Mouse (Mus musculus) limb, embryonic 12.5 days (tissue): ENCODE results near the gene I0C0044D17Rik. TPM values are rescaled to one million over a fixed set of nuclear protein-coding genes. Genes with fewer than 3 reads are reported as not detected.

Experiments used
- ATAC-seq: fragments of 200-750 bp; cut with Nextera tagmentation; 2 replicates; pipeline ENCODE4 v1.8.0; 2017; ENCODE audit warnings: low read depth, moderate TSS enrichment; ENCODE audit not compliant: insufficient number of reproducible peaks, insufficient read depth, low FRiP score, low TSS enrichment
- H3K27ac ChIP-seq: fragments of 300-500 bp; sonication (generic); 2 replicates; pipeline ENCODE4 v1.5.1; 2016; ENCODE audit warnings: mild to moderate bottlenecking, moderate library complexity
- H3K27me3 ChIP-seq: fragments of 300-500 bp; sonication (generic); 2 replicates; pipeline ENCODE4 v1.6.1; 2016; ENCODE audit warnings: mild to moderate bottlenecking, moderate library complexity
- H3K36me3 ChIP-seq: fragments of 300-500 bp; sonication (generic); 2 replicates; pipeline ENCODE4 v1.6.1; 2016; ENCODE audit warnings: mild to moderate bottlenecking, moderate library complexity
- H3K4me1 ChIP-seq: fragments of 300-500 bp; sonication (generic); replicated peaks from 2 replicates; pipeline ENCODE4 v1.6.1; 2016
- H3K4me2 ChIP-seq: fragments of 300-500 bp; sonication (generic); 2 replicates; pipeline ENCODE4 v1.6.1; 2016; ENCODE audit warnings: mild to moderate bottlenecking, moderate library complexity
- H3K4me3 ChIP-seq: fragments of 300-500 bp; sonication (generic); replicated peaks from 2 replicates; pipeline ENCODE4 v1.5.1; 2016; ENCODE audit warnings: mild to moderate bottlenecking
- H3K9ac ChIP-seq: fragments of 300-500 bp; sonication (generic); replicated peaks from 2 replicates; pipeline ENCODE4 v1.6.1; 2016; ENCODE audit warnings: mild to moderate bottlenecking, moderate library complexity
- H3K9me3 ChIP-seq: fragments of 300-500 bp; sonication (generic); 2 replicates; pipeline ENCODE4 v1.6.1; 2016; ENCODE audit warnings: mild to moderate bottlenecking, moderate library complexity
- WGBS: fragments of 180-500 bp; shearing (Covaris S2); methylation state at CpG from one replicate; pipeline ENCODE4 v1.1.7; 2016; 5-methylcytosine and 5-hydroxymethylcytosine counted together
- polyA plus RNA-seq: library from polyadenylated mRNA; unstranded; fragments of >200 nt; fragmentation: Nextera tagmentation; extraction: Ambion mirVana; gene quantifications from 2 replicates; pipeline ENCODE4 v1.2.1, GENCODE M21; 2016

I0C0044D17Rik gene
- polyA plus RNA-seq, 1 experiment from 2014 or later = not detected

DNA sequence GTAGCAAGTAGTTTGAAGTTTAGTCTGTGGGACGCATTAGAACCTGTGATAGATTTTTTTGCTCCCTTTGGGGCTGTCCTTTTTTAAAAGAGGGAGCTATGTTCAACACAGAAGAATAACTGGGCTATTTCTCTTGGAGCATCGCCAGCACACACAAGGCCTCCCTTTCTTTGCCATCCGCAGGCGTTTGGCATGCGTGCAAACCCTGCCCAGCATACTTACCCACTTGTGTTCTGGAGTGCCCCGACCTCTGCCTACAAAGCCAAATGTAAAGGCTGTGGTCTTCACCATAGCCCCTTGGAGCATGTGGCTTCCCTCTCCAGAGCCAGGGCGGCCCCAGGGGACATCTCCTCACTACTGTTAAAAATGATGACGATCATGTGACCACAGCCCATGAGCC, 22.8 kb downstream of the I0C0044D17Rik start:
- Histone ChIP-seq H3K9ac (no peak overlapping the region), H3K4me2 (no peak overlapping the region), H3K4me3 (no peak overlapping the region), H3K9me3 (no peaks in the 10 kb centered on the region), H3K27me3 (no peaks in the 10 kb centered on the region), H3K36me3 (no peaks in the 10 kb centered on the region), H3K4me1 (peaks cover 61% of the 10 kb centered on the region), H3K27ac (peak overlapping the region; percentile 8)
- no peak for ATAC-seq
- 88% methylated on average over 8 of the region's 8 CpGs for WGBS

DNA sequence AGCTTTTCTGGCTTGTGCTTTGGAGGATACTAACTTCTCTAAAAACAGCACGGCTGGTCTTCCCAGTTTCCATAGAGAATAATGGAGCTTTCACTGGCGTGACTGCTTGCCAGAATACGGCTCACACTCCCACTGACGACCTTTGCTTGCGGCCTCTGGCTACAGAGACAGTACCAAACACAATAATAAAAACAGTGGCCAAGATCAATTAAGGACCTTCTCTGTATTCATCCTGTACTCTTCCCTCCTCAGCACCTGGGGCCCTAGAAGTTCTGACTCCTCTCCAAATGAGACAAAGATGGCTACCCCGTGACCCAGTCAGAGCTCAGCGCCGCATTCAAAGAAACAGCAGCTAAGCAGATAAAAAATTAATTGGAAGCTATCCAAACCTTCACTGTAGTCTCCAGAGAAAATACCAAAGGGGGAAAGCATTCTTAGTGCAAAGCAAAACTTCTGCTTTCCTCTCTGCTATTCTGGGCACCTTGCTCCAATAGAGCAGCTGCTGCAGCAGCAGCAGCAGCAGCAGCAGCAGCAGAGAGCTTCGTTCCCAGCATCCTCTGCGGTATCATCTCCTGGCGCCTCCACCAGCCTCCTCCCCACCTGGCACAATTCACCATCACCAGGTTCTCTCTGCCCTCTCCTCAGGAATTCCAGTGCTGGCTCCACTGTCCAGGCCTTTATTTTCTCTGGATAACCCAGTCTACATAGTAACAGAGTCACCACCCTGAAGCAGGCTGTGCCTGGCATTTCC, 26.9 kb downstream of the I0C0044D17Rik start:
- Histone ChIP-seq H3K36me3 (no peaks in the 10 kb centered on the region), H3K27ac (no peak overlapping the region), H3K4me2 (no peak overlapping the region), H3K9ac (no peak overlapping the region), H3K27me3 (no peaks in the 10 kb centered on the region), H3K4me3 (no peak overlapping the region), H3K9me3 (no peaks in the 10 kb centered on the region), H3K4me1 (peaks cover 44% of the 10 kb centered on the region)
- WGBS = 75% methylated on average over 11 of the region's 11 CpGs
- ATAC-seq = no peak

DNA sequence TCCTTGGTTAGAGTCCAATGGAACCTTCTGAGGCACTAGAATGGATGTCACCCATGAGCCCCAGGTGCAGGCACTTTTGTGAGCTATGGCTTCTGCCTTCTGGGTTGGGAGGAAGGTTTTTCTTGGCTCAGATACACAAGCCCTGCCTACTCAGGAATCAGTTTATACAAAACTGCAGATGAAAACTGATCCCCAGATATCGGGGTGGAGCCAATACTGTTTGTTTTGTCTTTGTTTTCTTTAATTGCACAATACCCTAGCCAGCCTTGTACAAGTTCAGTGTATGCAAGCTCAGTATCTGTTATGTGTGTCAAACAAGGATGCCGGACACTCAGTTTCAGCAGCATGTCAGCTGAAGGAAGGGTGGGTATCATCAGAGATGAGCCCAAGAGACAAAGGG, 28.4 kb downstream of the I0C0044D17Rik start:
- WGBS = 86% methylated on average over 2 of the region's 2 CpGs

DNA sequence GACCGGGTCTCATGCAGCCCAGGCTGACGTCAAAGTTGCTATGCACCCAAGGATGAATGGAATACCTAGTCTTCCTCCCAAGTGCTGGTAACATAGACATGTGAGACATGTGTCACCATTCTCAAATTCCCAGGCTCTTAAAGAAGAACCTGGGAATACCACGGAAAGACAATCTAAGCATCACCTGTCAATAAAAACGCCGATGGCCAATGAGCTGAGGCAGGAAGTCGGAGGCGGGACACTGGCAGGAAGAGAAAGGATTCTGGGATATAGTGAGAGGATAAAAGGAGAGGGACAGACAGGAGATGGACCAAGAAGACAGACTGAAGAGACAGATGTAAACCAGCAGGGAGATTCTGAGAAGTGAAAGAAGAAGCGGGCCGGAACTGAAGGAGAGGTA, 30.2 kb downstream of the I0C0044D17Rik start:
- no peak overlapping the region for H3K4me2 ChIP-seq
- no peak for ATAC-seq
- H3K4me3 ChIP-seq = no peak overlapping the region
- no peaks in the 10 kb centered on the region for H3K36me3 ChIP-seq
- H3K9me3 ChIP-seq = no peaks in the 10 kb centered on the region
- H3K27ac ChIP-seq = no peak overlapping the region
- H3K9ac ChIP-seq = no peak overlapping the region
- no peaks in the 10 kb centered on the region for H3K27me3 ChIP-seq
- H3K4me1 ChIP-seq = peaks cover 54% of the 10 kb centered on the region
- WGBS = 93% methylated on average over 9 of the region's 9 CpGs

More for the DNA sequence above, 28.4 kb downstream of the I0C0044D17Rik start:
- no peak overlapping the region for H3K4me2 ChIP-seq
- no peak overlapping the region for H3K27ac ChIP-seq
- no peak overlapping the region for H3K4me3 ChIP-seq
- no peak overlapping the region for H3K9ac ChIP-seq
- peaks cover 38% of the 10 kb centered on the region for H3K4me1 ChIP-seq
- H3K9me3 ChIP-seq = no peaks in the 10 kb centered on the region
- no peak for ATAC-seq
- no peaks in the 10 kb centered on the region for H3K36me3 ChIP-seq
- no peaks in the 10 kb centered on the region for H3K27me3 ChIP-seq

DNA sequence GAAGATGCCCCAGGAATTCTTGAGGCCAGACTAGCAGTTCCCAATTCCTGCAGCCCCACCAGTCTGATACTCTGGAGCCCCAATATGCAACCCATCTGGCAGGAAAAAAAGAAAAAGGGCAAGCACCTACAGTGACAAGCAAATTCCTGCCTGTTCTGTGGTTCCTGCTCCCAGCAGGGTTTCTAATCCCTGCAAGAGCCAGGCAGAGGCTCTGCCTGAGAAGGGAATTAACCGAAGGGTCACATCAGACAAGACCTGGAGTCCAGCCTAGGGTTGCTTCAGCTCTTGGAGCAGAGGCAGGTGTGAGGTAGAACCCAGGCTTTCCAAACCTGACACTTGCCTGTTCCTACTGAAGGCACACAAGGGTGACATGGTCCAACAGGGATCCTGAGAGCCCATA, 32.9 kb downstream of the I0C0044D17Rik start:
- peaks cover 55% of the 10 kb centered on the region for H3K4me1 ChIP-seq
- H3K36me3 ChIP-seq = no peaks in the 10 kb centered on the region
- no peak for ATAC-seq
- H3K9ac ChIP-seq = no peak overlapping the region
- H3K27me3 ChIP-seq = no peaks in the 10 kb centered on the region
- no peaks in the 10 kb centered on the region for H3K9me3 ChIP-seq
- H3K27ac ChIP-seq = peak overlapping the region; percentile 83
- H3K4me3 ChIP-seq = no peak overlapping the region
- H3K4me2 ChIP-seq = peak overlapping the region; percentile 41; the same call in 1 of the 2 replicates
- WGBS = 38% methylated on average over 1 of the region's 1 CpGs

DNA sequence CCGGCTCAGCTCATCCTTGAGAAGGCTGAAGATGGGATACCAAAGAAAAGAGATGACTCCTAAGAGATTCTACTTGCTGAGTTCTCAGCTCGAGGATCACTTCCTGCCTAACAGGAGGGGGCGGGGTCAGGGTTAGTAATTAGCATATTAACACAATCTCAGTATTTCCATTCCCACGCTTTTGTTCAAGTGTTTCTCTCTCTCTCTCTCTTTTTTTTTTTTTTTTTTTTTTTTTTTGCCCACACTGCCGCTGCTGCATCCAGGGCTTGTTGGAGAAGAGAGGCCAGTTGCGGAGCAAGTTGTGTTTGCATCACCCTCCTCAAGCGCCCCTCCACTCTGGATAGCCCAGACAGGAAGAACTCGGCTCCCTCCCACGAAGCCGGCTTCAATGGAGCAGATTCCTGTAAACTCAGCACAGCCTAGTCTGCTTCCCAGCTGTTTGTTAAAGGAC, 33.8 kb downstream of the I0C0044D17Rik start:
- Histone ChIP-seq H3K27me3 (no peaks in the 10 kb centered on the region), H3K4me3 (peak overlapping the region; percentile 8; the same call in 1 of the 2 replicates), H3K4me1 (peaks cover 48% of the 10 kb centered on the region), H3K9me3 (no peaks in the 10 kb centered on the region), H3K4me2 (peak overlapping the region; percentile 41), H3K9ac (no peak overlapping the region; the same call in 1 of the 2 replicates), H3K27ac (peak overlapping the region; percentile 83), H3K36me3 (peaks cover 2% of the 10 kb centered on the region; the same call in 1 of the 2 replicates)
- no peak for ATAC-seq
- 6% methylated on average over 10 of the region's 10 CpGs for WGBS

DNA sequence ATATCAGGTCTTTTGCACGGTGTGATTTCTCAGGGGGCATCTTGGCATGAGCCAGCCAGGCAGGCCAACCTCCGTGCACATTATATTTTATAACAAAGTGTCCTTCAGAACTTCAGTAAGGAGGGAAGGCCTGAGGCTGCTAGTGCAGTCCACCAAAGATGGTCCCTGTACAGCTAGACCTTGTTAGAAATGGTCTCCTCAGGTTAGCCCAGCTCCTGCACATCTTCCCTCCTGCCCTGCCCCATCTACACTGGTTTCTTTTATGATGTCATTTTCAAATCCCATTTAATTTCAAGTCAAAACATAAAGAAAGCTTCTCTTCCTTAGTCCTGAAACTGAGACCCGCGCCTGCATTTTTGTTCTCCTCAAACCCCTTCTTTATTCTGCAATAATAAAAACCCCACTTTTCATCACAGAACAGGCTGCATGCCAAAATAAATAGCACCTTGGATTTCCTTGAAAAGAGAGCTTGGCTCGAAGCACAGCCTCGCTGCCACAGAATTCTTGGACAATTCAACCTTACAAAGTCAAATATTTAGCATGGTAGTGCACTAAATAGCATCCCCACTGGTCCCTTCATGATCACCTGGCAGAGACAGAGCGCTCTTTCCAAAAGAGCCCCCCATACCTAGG, 34.4 kb downstream of the I0C0044D17Rik start:
- peaks cover 42% of the 10 kb centered on the region for H3K4me1 ChIP-seq
- H3K9me3 ChIP-seq = no peaks in the 10 kb centered on the region
- peaks cover 8% of the 10 kb centered on the region; the same call in 1 of the 2 replicates for H3K36me3 ChIP-seq
- H3K4me2 ChIP-seq = peak overlapping the region; percentile 41
- H3K27ac ChIP-seq = peak overlapping the region; percentile 83
- H3K27me3 ChIP-seq = no peaks in the 10 kb centered on the region
- no peak for ATAC-seq
- H3K9ac ChIP-seq = no peak overlapping the region
- 55% methylated on average over 7 of the region's 7 CpGs for WGBS
- H3K4me3 ChIP-seq = peak overlapping the region; percentile 8; the same call in 1 of the 2 replicates

DNA sequence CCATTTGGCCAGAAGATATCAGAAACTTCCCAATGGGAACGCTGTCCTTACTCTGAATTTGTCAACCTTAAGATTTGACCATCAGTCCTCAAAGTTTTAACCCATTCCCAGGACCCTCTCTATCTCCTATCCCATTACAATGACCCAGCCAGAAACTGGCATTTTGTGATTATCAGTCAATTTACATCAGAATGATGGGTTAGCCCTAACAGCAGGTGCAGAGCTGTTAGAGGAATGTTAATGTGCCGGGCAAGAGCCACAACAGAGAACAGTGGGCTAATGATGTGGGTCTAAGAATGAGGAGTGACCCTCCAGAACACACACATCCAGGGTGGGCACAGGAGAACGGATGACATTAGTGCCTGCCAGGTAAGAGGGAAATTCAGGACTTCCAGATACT, 37.4 kb downstream of the I0C0044D17Rik start:
- H3K9me3 ChIP-seq = no peaks in the 10 kb centered on the region
- H3K27ac ChIP-seq = no peak overlapping the region
- H3K27me3 ChIP-seq = no peaks in the 10 kb centered on the region
- no peak for ATAC-seq
- 34% methylated on average over 3 of the region's 3 CpGs for WGBS
- peaks cover 16% of the 10 kb centered on the region for H3K36me3 ChIP-seq
- no peak overlapping the region for H3K4me3 ChIP-seq
- no peak overlapping the region for H3K9ac ChIP-seq
- no peak overlapping the region for H3K4me2 ChIP-seq
- H3K4me1 ChIP-seq = peaks cover 41% of the 10 kb centered on the region

DNA sequence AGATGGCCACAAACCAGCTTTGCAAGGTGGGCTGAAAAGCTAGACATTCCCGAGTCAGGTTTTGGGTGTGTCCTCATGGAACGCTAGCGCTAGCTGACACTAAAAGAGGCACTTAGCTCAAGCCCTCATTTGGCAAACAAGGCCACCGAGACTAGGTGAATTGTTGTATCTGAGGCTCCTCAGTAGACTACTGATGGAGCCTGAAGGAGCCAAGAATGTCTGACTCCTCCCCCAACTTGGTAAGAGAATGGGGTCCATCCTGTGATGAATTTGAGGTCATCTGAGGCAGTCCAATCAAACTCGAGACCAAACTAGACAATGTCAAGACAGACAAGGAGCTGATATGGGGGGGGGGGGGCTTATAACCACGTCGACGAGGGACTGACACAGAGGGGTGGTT, 37.8 kb downstream of the I0C0044D17Rik start:
- no peak overlapping the region for H3K27ac ChIP-seq
- no peak for ATAC-seq
- peaks cover 16% of the 10 kb centered on the region for H3K36me3 ChIP-seq
- H3K27me3 ChIP-seq = no peaks in the 10 kb centered on the region
- peaks cover 40% of the 10 kb centered on the region for H3K4me1 ChIP-seq
- H3K9ac ChIP-seq = no peak overlapping the region
- no peaks in the 10 kb centered on the region for H3K9me3 ChIP-seq
- no peak overlapping the region for H3K4me3 ChIP-seq
- no peak overlapping the region for H3K4me2 ChIP-seq
- WGBS = 44% methylated on average over 8 of the region's 8 CpGs

DNA sequence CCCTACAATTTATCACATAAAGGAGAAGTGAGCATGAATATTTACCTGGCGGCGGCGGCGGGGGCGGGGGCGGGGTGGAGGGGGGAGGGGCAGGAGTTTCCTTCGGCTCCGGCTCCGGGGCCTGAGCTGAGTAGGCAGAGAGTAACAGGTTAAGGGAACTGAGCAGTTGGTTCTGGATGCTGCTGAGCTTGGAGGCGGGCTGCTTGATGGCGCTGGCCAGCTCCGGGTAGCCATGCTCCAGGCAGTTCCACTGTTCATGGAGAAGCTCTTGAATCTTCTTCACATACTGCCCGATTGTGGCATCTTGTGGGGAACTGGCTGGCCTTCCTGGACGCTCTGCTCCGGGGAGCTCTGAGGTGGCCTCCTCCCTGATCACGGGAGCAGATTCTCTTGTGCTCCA, 45.4 kb downstream of the I0C0044D17Rik start:
- H3K27ac ChIP-seq = peak overlapping the region; percentile 87; the same call in 1 of the 2 replicates
- peaks cover 27% of the 10 kb centered on the region; the same call in 1 of the 2 replicates for H3K36me3 ChIP-seq
- no peak for ATAC-seq
- H3K9ac ChIP-seq = 0 out of 2 replicates have a peak overlapping the region, but pooled peaks have one; percentile 27
- no peak overlapping the region for H3K4me3 ChIP-seq
- peaks cover 51% of the 10 kb centered on the region for H3K4me1 ChIP-seq
- 17% methylated on average over 16 of the region's 16 CpGs for WGBS
- peak overlapping the region; percentile 21 for H3K4me2 ChIP-seq
- H3K27me3 ChIP-seq = no peaks in the 10 kb centered on the region
- no peaks in the 10 kb centered on the region for H3K9me3 ChIP-seq

DNA sequence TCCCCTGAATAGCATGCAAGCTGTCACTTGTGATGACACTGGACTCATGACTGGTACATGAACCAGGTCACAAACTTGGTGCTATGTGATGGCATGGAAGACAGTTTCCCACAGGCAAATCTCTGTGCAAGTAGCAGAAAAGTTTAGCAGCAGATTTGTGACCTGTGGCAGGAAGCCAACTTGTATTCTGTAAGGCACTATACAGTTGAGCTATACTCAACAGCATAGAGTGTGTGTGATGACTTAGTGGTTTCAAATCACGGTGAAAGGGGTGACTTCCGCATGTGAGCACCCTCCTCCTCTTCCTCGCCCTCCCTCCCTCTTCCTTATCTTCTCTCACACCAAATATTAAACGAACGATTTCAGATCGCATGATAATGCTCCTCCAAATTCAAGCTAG, 46.2 kb downstream of the I0C0044D17Rik start:
- Histone ChIP-seq H3K4me3 (no peak overlapping the region), H3K4me1 (peaks cover 51% of the 10 kb centered on the region), H3K4me2 (no peak overlapping the region), H3K27ac (peak overlapping the region; percentile 87), H3K36me3 (peaks cover 34% of the 10 kb centered on the region; the same call in 1 of the 2 replicates), H3K9me3 (no peaks in the 10 kb centered on the region), H3K9ac (no peak overlapping the region), H3K27me3 (no peaks in the 10 kb centered on the region)
- ATAC-seq = no peak
- 76% methylated on average over 6 of the region's 6 CpGs for WGBS
